Mouse (Mus musculus) cerebellum, adult 2 months (tissue): ENCODE results near the gene Fam104a.

Experiments used
- CTCF ChIP-seq: fragments of 200-500 bp; IDR thresholded peaks from 2 replicates; pipeline ENCODE4 v1.5.1; 2011; ENCODE audit warnings: low read depth, mild to moderate bottlenecking, control low read depth, low read length, moderate library complexity, borderline replicate concordance; ENCODE audit not compliant: insufficient read depth
- POLR2A ChIP-seq: fragments of 200-500 bp; IDR thresholded peaks from 2 replicates; pipeline ENCODE4 v1.6.1; 2011; ENCODE audit warnings: low read length, control low read depth, borderline replicate concordance; ENCODE audit not compliant: insufficient read depth

GRCm38 (mm10) chr11:113666205-113666604, 17.8 kb downstream of the Fam104a start:
- TF ChIP-seq CTCF (no peak), POLR2A (no peak)
